Mouse (Mus musculus) adrenal gland, adult 18-20 months (tissue): ENCODE measurements around the gene Gm47969. TPM values are rescaled to one million over a fixed set of nuclear protein-coding genes. Genes with fewer than 3 reads are reported as not detected.

Experiments used
- DNase-seq, 2 experiments: peaks; one replicate each; pipeline ENCODE4 v3.0.0; 2021 to 2022; ENCODE audit warnings: low spot score in 2 of 2
- total RNA-seq, 2 experiments: library from RNA; stranded (reverse); gene quantifications; 1 replicate in 1 of 2; 2 replicates in 1 of 2; pipeline ENCODE4 v1.2.3; 2021

Gene Gm47969
- total RNA-seq, 2 experiments from 2014 or later = not detected

- no peak for DNase-seq
Measured at GRCm38 (mm10) chr1:83075526-83076189, 30.9 kb downstream of the Gm47969 start.

GRCm38 (mm10) chr1:83076190-83076917, 31.6 kb downstream of the Gm47969 start:
- DNase-seq = no peak

- DNase-seq = no peak
Measured at GRCm38 (mm10) chr1:83077016-83077415, 32.3 kb downstream of the Gm47969 start.

GRCm38 (mm10) chr1:83084790-83085189, 40.1 kb downstream of the Gm47969 start:
- DNase-seq = no peak

GRCm38 (mm10) chr1:83091268-83091667, 46.5 kb downstream of the Gm47969 start:
- no peak for DNase-seq

Other genes with a start within 250 kb of the Gm47969 start
- gene Agfg1, start 205.4 kb upstream of the Gm47969 start, total RNA-seq = 10 to 100 TPM; 47.9 to 54.4 TPM
- not detected for gene A030005L19Rik, start 131.6 kb upstream of the Gm47969 start, total RNA-seq
- not detected for gene A030014E15Rik, start 120.0 kb upstream of the Gm47969 start, total RNA-seq
- not detected for gene Gm6217, start 113.5 kb upstream of the Gm47969 start, total RNA-seq
- not detected for gene A030003K21Rik, start 101.5 kb upstream of the Gm47969 start, total RNA-seq
- gene Gm7544, start 88.9 kb upstream of the Gm47969 start, total RNA-seq = not detected
- not detected for gene Gm47955, start 84.6 kb upstream of the Gm47969 start, total RNA-seq
- gene Gm47959, start 44.4 kb upstream of the Gm47969 start, total RNA-seq = not detected
- under 1 TPM; 0.16 to 0.30 TPM for gene Slc19a3, start 6.5 kb upstream of the Gm47969 start, total RNA-seq
- gene Krtap28-10, start 2.5 kb upstream of the Gm47969 start, total RNA-seq = not detected
- not detected for gene A030005K14Rik, start 14.4 kb downstream of the Gm47969 start, total RNA-seq
- not detected for gene Krtap28-13, start 16.0 kb downstream of the Gm47969 start, total RNA-seq
- gene Ccl20, start 71.8 kb downstream of the Gm47969 start, total RNA-seq = not detected
- gene Daw1, start 114.8 kb downstream of the Gm47969 start, total RNA-seq = not detected